Mouse (Mus musculus) cerebral cortex, adult 2 months (tissue): Measurements from ENCODE around the gene Vmn1r127.

Source experiments
- WGBS: fragments of 180-500 bp; shearing (Covaris S2); methylation state at CpG from one replicate; pipeline ENCODE4 v1.1.7; 2018; 5-methylcytosine and 5-hydroxymethylcytosine counted together

Vmn1r127 gene

DNA sequence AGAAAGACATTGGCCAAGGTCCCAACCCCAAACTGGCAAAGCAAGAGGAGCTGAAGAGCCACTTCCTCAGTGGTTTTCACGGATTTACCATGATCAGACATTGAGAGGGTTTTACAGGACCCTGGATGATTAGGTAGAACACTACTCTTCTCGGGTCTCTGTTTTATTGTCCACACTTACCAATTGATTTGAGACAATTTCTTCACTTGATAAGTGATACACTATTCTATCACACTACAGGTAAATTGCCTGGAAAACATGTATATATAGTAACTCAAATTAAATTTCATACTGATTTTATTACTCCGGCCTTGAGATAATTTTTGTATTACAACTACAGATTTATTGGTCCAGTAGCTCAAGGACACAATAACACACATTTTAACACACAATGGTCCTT, at the start of gene Vmn1r127:
Gene Vmn1r127 (minus strand): TSS at position 101 of the 400 bp plus-strand sequence.
- WGBS, result no CpG with 5 or more reads among the region's 3 CpGs

- no CpG with 5 or more reads among the region's 1 CpGs for WGBS
Measured at GRCm38 (mm10) chr7:21361191-21361590, 41.5 kb upstream of the Vmn1r127 start, which contains the start of gene Vmn1r129. Gene Vmn1r129, minus strand, starts transcription at chr7:21361291.

GRCm38 (mm10) chr7:21349073-21349472, 29.4 kb upstream of the Vmn1r127 start, which contains the start of gene Vmn1r128:
Gene Vmn1r128, plus strand, starts transcription at chr7:21349373.
- WGBS, result 70% methylated on average over 1 of the region's 1 CpGs

- no CpG with 5 or more reads among the region's 5 CpGs for WGBS
Measured at GRCm38 (mm10) chr7:21301367-21301766, 18.3 kb downstream of the Vmn1r127 start, which contains the start of gene Vmn1r126. Gene Vmn1r126, minus strand, starts transcription at chr7:21301467.

DNA sequence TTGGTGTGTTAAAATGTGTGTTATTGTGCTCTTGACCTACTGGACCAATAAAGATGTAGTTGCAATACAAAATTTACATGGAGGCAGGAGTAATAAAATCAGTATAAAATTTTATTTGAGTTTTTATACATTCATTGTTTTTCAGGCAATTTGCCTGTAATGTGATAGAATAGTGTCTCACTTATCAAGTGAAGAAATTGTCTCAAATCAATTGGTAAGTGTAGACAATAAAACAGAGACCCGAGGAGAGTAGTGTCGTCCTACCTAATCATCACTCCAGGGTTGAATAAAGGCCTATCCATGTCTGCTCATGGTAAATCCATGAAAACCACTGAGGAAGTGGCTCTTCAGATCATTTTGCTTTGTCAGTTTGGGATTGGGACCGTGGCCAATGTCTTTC, 47.8 kb downstream of the Vmn1r127 start, which contains the start of gene Vmn1r125:
Gene Vmn1r125 (plus strand): TSS at position 301 of the 400 bp plus-strand sequence.
- 64% methylated on average over 3 of the region's 3 CpGs for WGBS
